Mouse (Mus musculus): ENCODE results near the gene Sdsl. TPM values are rescaled to one million over a fixed set of nuclear protein-coding genes. Genes with fewer than 3 reads are reported as not detected.

The Sdsl gene
- total and polyA plus RNA-seq, 2 experiments from 2014 or later, result 4.6 to 8.1 TPM

DNA sequence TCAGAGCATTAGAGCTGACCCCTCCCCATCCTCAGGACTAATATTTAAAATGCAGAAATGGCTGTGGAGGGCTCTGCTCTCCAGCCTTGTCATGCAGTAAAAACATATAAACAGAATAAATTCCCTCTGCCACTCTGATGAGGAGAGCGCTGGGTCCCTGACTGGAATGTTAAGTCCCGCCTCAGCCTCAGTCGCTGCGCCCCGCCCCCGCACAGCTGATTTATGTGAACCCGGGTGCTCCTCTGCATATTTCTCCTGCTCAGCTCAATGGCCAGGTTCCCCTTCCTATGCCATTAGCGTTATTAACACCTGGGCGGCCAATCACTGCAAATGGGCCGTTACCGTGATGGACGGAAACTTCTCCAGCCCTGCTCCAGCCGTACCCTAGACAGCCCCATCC lies 25.3 kb downstream of the Sdsl start:
- DNase-seq (ENCODE audit: low spot score), result no peak
- Histone ChIP-seq H3K4me3 (ENCODE audit: low read length) (no peak overlapping the region), H3K27ac (no peak overlapping the region), H3K27me3 (ENCODE audit: insufficient read depth, low read length) (no peaks in the 10 kb centered on the region), H3K9me3 (ENCODE audit: low read length) (no peaks in the 10 kb centered on the region), H3K36me3 (ENCODE audit: insufficient read depth, low read length) (no peaks in the 10 kb centered on the region), H3K4me1 (ENCODE audit: insufficient read depth, low read length) (no peaks in the 10 kb centered on the region), H3K9ac (replicated peaks; ENCODE audit: low read length) (no peak overlapping the region), H3K4me2 (ENCODE audit: low read depth, low read length) (no peak overlapping the region)
- whole genome bisulfite sequencing, result 50% methylated on average over 13 of the region's 13 CpGs
- no peak for TF ChIP-seq CTCF (IDR thresholded peaks at IDR 0.05; ENCODE audit: low read depth)
- ATAC-seq, result no peak

DNA sequence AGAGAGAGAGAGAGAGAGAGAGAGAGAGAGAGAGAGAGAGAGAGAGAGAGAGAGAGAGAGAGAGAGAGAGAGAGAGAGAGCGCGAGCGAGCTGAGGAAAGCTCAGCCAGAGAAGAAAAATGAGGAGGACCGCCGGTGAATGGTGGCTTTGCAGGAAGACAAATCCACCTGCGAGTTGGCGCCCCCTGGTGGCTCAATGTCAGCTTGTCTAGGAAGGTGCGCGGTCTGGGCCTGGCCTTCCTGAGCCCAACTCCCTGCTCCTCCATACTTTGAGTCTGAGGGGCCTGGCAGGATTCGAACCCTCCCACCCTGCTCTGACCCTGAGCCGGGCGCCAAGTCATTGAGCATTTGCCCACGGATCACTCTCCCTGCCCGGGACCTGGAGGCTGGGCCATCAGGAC lies 31.9 kb downstream of the Sdsl start:
- Histone ChIP-seq H3K4me3 (ENCODE audit: low read length) (no peak overlapping the region), H3K27ac (0 out of 2 replicates have a peak overlapping the region, but pooled peaks have one; percentile 77), H3K9me3 (ENCODE audit: low read length) (no peaks in the 10 kb centered on the region), H3K4me1 (ENCODE audit: insufficient read depth, low read length) (peaks cover 5% of the 10 kb centered on the region; the same call in 1 of the 2 replicates), H3K36me3 (ENCODE audit: insufficient read depth, low read length) (no peaks in the 10 kb centered on the region), H3K27me3 (ENCODE audit: insufficient read depth, low read length) (peaks cover 23% of the 10 kb centered on the region), H3K9ac (replicated peaks; ENCODE audit: low read length) (peak overlapping the region; percentile 49; the same call in 1 of the 2 replicates), H3K4me2 (ENCODE audit: low read depth, low read length) (peak overlapping the region; percentile 61)
- ATAC-seq (peak; percentile 54), DNase-seq (ENCODE audit: low spot score) (peak; percentile 96)
- WGBS, result 6% methylated on average over 14 of the region's 14 CpGs
- TF ChIP-seq CTCF (IDR thresholded peaks at IDR 0.05; ENCODE audit: low read depth), result peak; percentile 93

DNA sequence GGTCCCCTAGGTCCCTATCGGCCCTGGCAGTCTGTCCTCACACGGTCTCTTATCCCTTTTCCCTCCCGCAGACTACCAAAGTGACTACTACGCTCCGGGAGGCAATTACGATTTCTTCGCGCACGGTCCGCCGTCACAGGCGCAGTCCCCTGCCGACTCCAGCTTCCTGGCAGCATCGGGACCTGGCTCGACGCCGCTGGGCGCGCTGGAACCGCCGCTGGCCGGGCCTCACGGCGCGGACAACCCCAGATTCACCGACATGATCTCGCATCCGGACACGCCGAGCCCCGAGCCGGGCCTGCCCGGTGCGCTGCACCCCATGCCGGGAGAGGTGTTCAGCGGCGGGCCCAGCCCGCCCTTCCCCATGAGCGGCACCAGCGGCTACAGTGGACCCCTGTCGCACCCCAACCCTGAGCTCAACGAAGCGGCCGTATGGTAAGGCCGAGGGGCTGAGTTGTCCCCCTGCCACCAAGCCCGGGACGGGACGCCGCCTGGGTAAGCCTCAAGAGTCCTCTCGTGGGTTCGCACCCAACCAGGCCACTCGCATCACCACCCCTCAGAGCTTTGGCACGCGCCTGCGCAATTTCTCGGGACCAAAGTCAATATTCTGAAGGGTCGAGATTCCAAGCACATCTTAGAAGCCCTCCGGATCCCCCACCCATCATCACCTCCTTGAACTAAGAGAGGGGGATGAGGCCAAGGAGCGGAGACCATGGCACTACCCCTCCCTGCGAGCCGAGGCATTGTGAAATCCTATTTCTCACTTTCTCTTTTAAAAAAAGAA lies 32.5 kb downstream of the Sdsl start:
- peaks cover 28% of the 10 kb centered on the region for H3K27me3 ChIP-seq (ENCODE audit: insufficient read depth, low read length)
- H3K9me3 ChIP-seq (ENCODE audit: low read length), result no peaks in the 10 kb centered on the region
- H3K9ac ChIP-seq (replicated peaks; ENCODE audit: low read length), result peak overlapping the region; percentile 49
- ATAC-seq (no peak), DNase-seq (ENCODE audit: low spot score) (no peak)
- no peaks in the 10 kb centered on the region for H3K36me3 ChIP-seq (ENCODE audit: insufficient read depth, low read length)
- peak overlapping the region; percentile 77 for H3K27ac ChIP-seq
- peaks cover 5% of the 10 kb centered on the region; the same call in 1 of the 2 replicates for H3K4me1 ChIP-seq (ENCODE audit: insufficient read depth, low read length)
- TF ChIP-seq CTCF (IDR thresholded peaks at IDR 0.05; ENCODE audit: low read depth), result no peak
- 2% methylated on average over 48 of the region's 61 CpGs for WGBS
- peak overlapping the region; percentile 46 for H3K4me3 ChIP-seq (ENCODE audit: low read length)
- peak overlapping the region; percentile 61 for H3K4me2 ChIP-seq (ENCODE audit: low read depth, low read length)

DNA sequence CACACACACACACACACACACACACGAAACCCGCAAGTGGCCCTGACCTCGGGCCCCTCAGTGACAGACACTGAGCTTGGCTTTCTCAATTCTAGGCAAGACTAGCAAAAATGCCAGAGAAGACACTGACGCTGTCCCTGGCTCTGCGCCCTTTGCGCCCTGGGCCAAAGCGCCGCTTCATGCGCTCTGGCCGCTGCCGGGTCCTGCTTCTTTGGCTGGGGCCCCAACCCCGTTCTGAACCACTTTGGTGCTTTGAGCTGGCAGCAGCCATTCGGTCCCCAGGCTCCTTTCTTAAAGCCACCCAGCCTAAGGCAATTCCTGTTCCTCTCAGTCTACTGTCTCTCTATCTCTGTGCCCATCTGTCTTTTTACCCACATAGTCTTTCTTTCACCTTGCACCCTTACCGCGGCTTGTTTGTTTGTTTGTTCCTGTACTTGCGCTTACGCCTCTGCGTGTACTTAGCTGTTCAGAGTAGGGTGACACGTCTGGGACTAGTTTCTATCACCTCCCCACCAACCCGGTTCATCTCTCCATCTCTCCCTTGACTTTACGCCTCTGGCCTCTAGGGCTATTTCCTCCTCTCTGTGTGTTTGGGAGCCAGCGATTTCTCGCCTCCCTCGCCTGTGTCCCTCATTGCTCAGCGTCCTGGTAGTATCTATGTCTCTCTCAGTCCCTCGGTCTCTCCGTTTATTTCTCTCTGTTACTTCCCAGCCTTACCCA lies 33.5 kb downstream of the Sdsl start:
- H3K9ac ChIP-seq (replicated peaks; ENCODE audit: low read length), result peak overlapping the region; percentile 49
- H3K4me1 ChIP-seq (ENCODE audit: insufficient read depth, low read length), result peaks cover 5% of the 10 kb centered on the region; the same call in 1 of the 2 replicates
- peak overlapping the region; percentile 77 for H3K27ac ChIP-seq
- ATAC-seq (no peak), DNase-seq (ENCODE audit: low spot score) (peak; percentile 66)
- no peaks in the 10 kb centered on the region for H3K9me3 ChIP-seq (ENCODE audit: low read length)
- no peaks in the 10 kb centered on the region for H3K36me3 ChIP-seq (ENCODE audit: insufficient read depth, low read length)
- peak overlapping the region; percentile 46 for H3K4me3 ChIP-seq (ENCODE audit: low read length)
- TF ChIP-seq CTCF (IDR thresholded peaks at IDR 0.05; ENCODE audit: low read depth), result peak; percentile 18; the same call in 1 of the 2 replicates
- peaks cover 34% of the 10 kb centered on the region for H3K27me3 ChIP-seq (ENCODE audit: insufficient read depth, low read length)
- WGBS, result 3% methylated on average over 27 of the region's 27 CpGs
- peak overlapping the region; percentile 61 for H3K4me2 ChIP-seq (ENCODE audit: low read depth, low read length)

DNA sequence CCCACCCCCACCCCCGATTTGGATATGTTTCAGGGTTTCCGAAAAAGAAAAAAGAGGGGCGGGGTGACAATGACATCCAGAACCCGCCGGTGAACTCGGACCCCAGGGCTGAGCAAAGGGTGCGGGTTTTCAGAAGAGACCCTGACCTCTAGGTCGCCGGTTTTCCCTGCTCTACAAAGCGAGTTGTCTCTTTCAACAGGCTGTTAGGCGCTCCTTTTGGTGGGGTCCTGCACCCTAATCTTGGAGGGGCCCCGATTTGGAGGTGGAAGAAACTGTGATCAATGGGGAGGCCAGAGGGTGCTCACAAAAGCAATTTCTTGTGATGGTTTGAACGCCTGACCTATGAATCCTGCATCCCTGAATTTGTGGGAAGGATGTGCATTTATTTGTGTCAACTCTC lies 34.1 kb downstream of the Sdsl start:
- Histone ChIP-seq H3K27ac (peak overlapping the region; percentile 77), H3K4me1 (ENCODE audit: insufficient read depth, low read length) (peaks cover 5% of the 10 kb centered on the region; the same call in 1 of the 2 replicates), H3K4me3 (ENCODE audit: low read length) (peak overlapping the region; percentile 46; the same call in 1 of the 2 replicates), H3K4me2 (ENCODE audit: low read depth, low read length) (peak overlapping the region; percentile 61), H3K27me3 (ENCODE audit: insufficient read depth, low read length) (peaks cover 40% of the 10 kb centered on the region), H3K9me3 (ENCODE audit: low read length) (no peaks in the 10 kb centered on the region), H3K36me3 (ENCODE audit: insufficient read depth, low read length) (no peaks in the 10 kb centered on the region), H3K9ac (replicated peaks; ENCODE audit: low read length) (peak overlapping the region; percentile 49)
- WGBS, result 2% methylated on average over 13 of the region's 13 CpGs
- ATAC-seq (no peak), DNase-seq (ENCODE audit: low spot score) (no peak)
- TF ChIP-seq CTCF (IDR thresholded peaks at IDR 0.05; ENCODE audit: low read depth), result no peak

DNA sequence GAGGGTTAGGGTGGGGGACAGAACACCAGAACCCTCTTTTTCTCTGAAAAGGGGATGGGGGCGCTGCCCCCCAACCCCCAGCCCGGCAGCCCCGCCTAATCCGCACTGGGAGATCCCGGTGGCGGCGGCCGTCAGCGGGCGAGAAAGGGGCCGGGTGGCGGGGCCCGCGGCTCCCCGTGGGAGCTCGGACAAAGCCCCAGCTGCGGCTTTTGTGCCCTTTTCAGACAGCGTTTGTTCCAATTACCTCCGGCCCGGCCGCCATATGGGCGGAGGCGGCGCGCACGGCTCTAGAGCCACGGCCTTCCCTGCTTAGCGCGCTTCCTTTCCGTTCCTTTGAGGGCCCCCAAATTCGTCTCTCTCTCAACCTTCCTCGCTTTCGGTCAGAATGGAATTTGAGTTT lies 34.6 kb downstream of the Sdsl start:
- peaks cover 5% of the 10 kb centered on the region; the same call in 1 of the 2 replicates for H3K4me1 ChIP-seq (ENCODE audit: insufficient read depth, low read length)
- no peak for TF ChIP-seq CTCF (IDR thresholded peaks at IDR 0.05; ENCODE audit: low read depth)
- DNase-seq (ENCODE audit: low spot score), result no peak
- H3K9ac ChIP-seq (replicated peaks; ENCODE audit: low read length), result peak overlapping the region; percentile 49
- H3K9me3 ChIP-seq (ENCODE audit: low read length), result no peaks in the 10 kb centered on the region
- peak overlapping the region; percentile 61 for H3K4me2 ChIP-seq (ENCODE audit: low read depth, low read length)
- WGBS, result under 1% methylated on average over 33 of the region's 33 CpGs
- H3K36me3 ChIP-seq (ENCODE audit: insufficient read depth, low read length), result no peaks in the 10 kb centered on the region
- peak overlapping the region; percentile 46 for H3K4me3 ChIP-seq (ENCODE audit: low read length)
- ATAC-seq, result no peak
- H3K27ac ChIP-seq, result peak overlapping the region; percentile 77
- H3K27me3 ChIP-seq (ENCODE audit: insufficient read depth, low read length), result peaks cover 43% of the 10 kb centered on the region
